Mouse (Mus musculus): Measurements from ENCODE around the gene BC051142.
"Not testable (repeated sequence)": the region's sequence is repeated elsewhere in the genome, so short reads cannot be mapped to it uniquely, and the experiment has no call there.

BC051142 gene

DNA sequence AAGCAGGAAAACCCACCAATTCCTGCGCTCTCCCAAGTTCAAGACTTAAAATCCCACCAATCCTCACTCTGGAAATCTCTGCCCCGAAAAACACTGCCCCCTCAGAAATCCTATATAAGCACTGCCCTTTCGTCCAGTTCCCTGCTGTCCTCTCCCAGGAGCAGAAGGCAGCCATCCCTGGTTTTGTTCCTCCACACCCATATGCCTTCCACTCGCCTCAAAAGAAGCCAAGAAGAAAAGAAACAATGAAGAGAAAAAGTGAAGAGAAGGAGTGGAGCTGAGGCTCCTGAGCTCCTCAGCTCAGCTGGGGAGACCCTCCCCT lies 735 bp downstream of the BC051142 start:
- no peak for DNase-seq (ENCODE audit: low spot score)

GRCm38 (mm10) chr17:34411117-34411516 lies 12.5 kb downstream of the BC051142 start:
- DNase-seq (ENCODE audit: low spot score) = peak; percentile 16

- DNase-seq (ENCODE audit: low spot score) = no peak
Observed at GRCm38 (mm10) chr17:34420014-34420413, 21.4 kb downstream of the BC051142 start.

DNA sequence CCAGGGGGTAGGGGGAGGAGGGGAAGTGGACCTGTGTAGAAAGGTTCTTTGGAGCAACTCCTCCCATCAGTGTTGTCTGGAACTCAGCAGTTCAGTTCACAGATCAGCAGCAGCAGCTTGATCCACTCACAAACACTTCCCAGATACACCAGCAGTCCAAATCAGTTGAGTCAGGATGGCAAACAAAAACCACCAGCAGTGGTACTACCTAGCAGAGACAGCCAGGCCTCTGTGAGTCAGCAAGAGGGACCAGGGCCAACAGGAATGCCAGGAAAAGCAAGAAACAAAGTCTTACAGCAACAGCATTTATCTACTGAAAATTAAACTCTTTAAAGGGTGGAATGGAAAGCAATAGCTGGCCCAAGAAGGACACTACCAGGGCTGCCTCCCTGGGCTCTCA lies 29.0 kb downstream of the BC051142 start:
- no peak for DNase-seq (ENCODE audit: low spot score)

DNA sequence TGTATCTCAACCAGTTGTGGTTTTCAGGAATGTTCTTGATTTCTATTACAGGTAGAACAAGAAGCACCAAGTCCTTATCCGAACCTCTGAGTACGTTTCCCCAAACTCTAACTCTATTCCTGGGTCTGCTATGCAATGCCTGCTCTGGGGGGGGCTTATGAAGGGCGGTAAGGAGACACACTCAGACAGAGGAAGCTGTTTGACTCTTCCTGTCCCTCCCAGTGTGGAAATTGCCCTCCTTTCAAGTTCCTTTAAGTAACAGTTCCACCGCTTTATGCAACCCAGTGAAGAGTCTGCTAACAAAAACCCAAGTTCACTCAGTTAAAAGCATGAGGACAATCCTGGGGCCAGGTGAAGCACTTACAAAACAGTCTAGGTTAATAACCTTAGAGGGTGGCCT lies 38.5 kb downstream of the BC051142 start:
- no peak for DNase-seq (ENCODE audit: low spot score)

DNA sequence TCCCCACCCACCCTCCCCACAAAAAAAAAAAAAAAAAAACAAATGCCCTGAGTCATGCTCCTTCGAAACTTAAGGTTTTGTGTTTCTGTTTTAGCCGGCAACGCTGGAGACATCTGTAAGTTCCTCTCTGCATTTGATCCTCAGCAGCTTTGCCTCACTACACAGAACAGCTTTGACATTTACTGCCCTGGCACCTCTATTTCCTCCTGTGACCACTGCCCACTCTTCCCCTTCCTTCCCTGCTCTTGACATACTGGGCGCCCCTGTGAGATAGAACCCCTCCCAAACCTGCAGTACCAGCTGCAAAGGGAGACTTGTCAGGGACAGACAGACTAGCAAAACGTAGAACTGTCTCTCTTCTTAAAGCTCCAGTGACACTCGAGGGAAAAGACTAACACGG lies 39.0 kb downstream of the BC051142 start:
- DNase-seq (ENCODE audit: low spot score) = no peak

GRCm38 (mm10) chr17:34438588-34438987 lies 40.0 kb downstream of the BC051142 start:
- no peak for DNase-seq (ENCODE audit: low spot score)

- peak; percentile 20 for DNase-seq (ENCODE audit: low spot score)
Observed at GRCm38 (mm10) chr17:34439795-34440194, 41.2 kb downstream of the BC051142 start.

- DNase-seq (ENCODE audit: low spot score) = no peak
Observed at GRCm38 (mm10) chr17:34441990-34442389, 43.4 kb downstream of the BC051142 start.

DNA sequence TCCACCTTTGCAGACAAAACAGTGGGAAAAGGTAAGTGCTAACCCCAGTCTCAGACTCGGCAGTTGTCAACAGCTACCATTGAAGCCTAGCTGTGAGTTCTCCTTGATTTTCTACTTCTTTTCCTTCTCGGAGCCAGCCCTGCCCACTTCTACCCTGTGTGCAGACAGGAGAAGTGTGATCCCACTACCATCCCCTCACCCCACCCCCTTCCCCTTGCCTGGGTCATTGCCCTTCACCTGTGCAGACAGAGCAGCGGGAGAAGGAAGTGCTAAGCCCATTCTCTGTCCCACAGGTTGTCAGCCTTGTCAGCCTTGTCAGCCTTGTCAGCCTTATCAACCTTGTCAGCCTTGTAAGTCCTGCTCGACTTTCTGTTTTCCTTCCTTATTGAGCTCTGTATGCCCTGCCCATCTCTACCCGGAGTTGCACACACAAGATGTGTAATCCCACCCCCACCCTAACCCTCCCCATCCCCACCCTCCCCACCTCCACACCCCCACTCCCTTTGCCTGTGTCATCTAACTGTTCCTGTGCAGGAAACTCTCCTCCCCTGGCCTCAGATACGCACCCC lies 49.9 kb downstream of the BC051142 start:
- DNase-seq (ENCODE audit: low spot score) = no peak

GRCm38 (mm10) chr17:34457668-34458067 lies 59.0 kb downstream of the BC051142 start:
- DNase-seq (ENCODE audit: low spot score) = no peak

DNA sequence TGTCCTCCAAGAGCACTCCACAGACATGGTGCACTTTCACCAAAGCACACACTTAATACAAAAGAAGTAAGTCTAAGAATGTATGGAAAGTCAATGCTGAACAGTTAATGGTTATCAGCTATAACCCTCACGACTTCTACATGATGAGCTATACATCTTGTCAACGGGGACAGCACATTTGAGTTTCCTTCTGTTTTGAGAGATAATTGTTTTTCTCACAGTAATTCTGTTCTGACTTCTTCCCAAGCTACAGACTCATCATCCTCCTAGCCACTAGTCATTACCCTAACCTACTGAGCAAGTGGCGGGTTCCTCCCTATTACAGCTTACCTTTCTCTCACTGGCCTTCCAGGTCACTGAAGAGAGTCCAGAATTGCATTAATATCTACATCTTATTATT lies 60.6 kb downstream of the BC051142 start:
- no peak for DNase-seq (ENCODE audit: low spot score)

GRCm38 (mm10) chr17:34465906-34466305 lies 67.3 kb downstream of the BC051142 start:
- not testable (repeated sequence) for DNase-seq (ENCODE audit: low spot score)

DNA sequence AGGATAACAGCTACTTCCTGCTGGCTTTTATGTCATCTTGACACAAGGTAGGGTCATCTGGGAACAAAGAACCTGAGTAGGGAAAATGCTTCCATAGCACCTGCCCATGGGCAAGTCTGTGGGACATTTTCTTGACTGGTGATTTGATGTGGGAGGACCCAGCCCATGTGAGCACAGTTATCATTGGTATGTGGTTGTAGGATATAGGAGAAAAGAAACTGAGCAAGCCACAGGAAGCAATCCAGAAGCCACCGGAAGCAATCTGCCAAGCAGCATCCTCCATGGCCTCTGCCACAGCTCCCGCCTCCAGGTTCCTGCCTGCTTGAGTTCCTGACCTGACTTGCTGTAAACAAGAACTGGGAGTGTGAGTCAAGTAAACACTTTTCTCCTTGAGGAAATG lies 71.9 kb downstream of the BC051142 start:
- DNase-seq (ENCODE audit: low spot score) = no peak

GRCm38 (mm10) chr17:34475060-34475459 lies 76.4 kb downstream of the BC051142 start:
- DNase-seq (ENCODE audit: low spot score) = no peak

- no peak for DNase-seq (ENCODE audit: low spot score)
Observed at GRCm38 (mm10) chr17:34476427-34476826, 77.8 kb downstream of the BC051142 start.

GRCm38 (mm10) chr17:34477238-34478013 lies 78.8 kb downstream of the BC051142 start, which contains the start of gene Btnl4:
Btnl4 (minus strand) TSS chr17:34477318.
- not testable (repeated sequence) for DNase-seq (ENCODE audit: low spot score)

- DNase-seq (ENCODE audit: low spot score) = no peak
Observed at GRCm38 (mm10) chr17:34492796-34493195, 94.2 kb downstream of the BC051142 start.

- not testable (repeated sequence) for DNase-seq (ENCODE audit: low spot score)
Observed at GRCm38 (mm10) chr17:34495156-34495555, 96.5 kb downstream of the BC051142 start.

- no peak for DNase-seq (ENCODE audit: low spot score)
Observed at GRCm38 (mm10) chr17:34496539-34496938, 97.9 kb downstream of the BC051142 start.

DNA sequence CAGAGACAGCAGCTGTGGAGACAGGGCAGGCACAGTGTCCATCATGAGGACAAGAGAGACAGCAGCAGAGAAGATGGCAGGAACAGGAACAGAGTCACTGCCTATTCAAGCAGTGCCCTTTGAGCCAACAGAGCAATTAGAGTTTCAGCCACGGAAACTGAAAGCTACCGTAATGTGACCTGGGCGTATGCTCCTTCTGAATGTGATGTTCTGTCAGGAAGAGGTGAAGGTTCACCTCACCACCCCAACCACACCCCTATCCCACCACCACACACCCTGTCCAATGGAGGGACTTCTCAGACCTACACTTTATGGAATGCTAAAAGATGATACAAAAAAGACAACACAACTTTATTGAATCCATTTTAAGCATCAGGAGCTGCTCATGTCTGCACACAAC lies 98.7 kb downstream of the BC051142 start:
- DNase-seq (ENCODE audit: low spot score) = not testable (repeated sequence)

DNA sequence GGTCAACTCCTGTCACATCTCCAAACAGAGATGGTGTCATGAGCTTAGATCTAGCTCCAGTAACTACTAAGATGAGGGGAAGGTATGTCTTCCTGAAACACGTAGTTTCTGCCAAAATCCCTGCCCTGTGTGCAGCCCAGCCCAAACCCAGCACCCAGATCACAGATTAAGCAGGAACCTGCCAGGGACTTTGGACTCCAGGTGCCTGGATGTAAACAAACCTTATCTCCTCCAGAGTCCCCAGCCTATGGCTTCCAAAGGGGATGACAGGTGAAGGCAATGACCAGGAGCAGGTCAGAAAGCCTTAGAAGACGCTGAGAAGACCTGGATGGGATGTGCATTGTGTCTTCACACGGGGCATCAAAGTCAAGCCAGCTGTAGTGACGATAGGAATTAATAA lies 99.1 kb downstream of the BC051142 start:
- not testable (repeated sequence) for DNase-seq (ENCODE audit: low spot score)

GRCm38 (mm10) chr17:34507591-34507990 lies 109.0 kb downstream of the BC051142 start:
- DNase-seq (ENCODE audit: low spot score) = no peak
